Mouse (Mus musculus) cortical plate, adult 2 months (tissue): ENCODE results near the gene Ddt.

Experiments used
- CTCF ChIP-seq: fragments of 200-500 bp; IDR thresholded peaks from 2 replicates; pipeline ENCODE4 v1.5.1; 2011; ENCODE audit warnings: mild to moderate bottlenecking, control low read depth, low read length; ENCODE audit not compliant: insufficient read depth; ENCODE audit errors: extremely low read depth
- POLR2A ChIP-seq: fragments of 200-500 bp; IDR thresholded peaks from 2 replicates; pipeline ENCODE4 v1.6.1; 2011; ENCODE audit warnings: mild to moderate bottlenecking, low read length, control low read depth; ENCODE audit not compliant: insufficient read depth; ENCODE audit errors: extremely low read depth

- TF ChIP-seq CTCF (no peak), POLR2A (no peak)
Observed at GRCm38 (mm10) chr10:75740866-75741265, 32.3 kb downstream of the Ddt start.
